Mouse (Mus musculus) CH12F3 (cell line): ENCODE results near the gene Ugt1a8.

ENCODE experiments used
- in situ Hi-C: fragments of 300-500 bp; cut with MboI; formaldehyde crosslinking; loops from 2 replicates; pipeline ENCODE4 v1.14.3; 2020; ENCODE audit warnings: low sequenced_read_pairs

Ugt1a8 gene

DNA sequence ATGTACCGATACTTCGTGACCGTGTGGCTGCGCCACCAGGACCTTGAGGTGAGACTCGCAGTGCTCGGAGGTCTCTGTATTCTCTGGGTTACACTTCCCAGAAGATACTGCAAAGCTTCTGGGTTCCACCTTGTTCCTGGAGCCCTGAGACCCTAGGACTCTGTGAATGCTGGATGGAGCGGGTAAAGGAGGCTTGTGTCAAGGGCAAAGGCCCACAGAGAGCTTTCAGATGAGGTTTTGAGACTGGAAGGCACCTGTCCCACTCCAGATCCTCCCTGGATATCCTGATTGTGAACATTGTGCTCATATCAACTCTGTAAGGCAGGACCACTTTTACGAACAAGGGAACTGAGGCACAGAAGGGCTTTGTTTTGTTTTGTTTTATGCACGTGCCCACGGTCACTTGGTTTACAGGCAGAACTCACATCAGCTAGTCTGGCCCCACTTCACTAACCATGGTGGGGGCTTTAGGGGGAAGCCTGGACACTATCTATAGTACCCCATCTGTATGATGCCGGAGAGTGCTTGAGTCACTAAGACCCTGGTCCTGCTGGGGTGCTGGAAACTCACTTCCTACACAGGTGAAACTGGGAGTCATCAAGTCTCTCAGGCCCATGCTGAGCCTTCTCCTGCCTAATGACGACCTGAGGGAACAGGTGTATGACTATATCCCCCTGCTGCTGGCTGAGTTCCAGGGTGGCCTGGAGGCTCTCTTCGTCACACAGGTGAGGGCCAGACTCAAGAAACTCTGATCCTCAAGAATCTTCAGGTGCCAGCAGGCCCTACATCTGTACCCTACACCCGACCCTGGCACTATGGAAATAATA is 146.0 kb downstream of the Ugt1a8 start:
- in situ Hi-C loops, result no loop called here

DNA sequence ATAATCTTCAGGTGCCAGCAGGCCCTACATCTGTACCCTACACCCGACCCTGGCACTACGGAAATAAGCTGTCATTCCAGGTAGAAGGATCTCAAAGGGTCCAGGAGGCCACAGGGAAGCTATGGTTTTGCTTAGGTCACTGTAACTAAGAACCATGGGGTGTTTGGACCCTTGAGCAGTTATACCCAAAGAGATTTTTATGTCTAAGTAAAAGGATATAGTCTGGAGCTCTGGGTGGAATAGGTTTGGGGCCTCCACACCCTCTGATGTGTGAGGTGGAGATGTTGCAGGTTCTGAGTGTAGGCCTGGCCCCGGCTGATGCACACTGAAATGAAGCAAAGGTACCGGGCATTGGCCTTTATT is 146.6 kb downstream of the Ugt1a8 start:
- in situ Hi-C loops, result no loop called here

DNA sequence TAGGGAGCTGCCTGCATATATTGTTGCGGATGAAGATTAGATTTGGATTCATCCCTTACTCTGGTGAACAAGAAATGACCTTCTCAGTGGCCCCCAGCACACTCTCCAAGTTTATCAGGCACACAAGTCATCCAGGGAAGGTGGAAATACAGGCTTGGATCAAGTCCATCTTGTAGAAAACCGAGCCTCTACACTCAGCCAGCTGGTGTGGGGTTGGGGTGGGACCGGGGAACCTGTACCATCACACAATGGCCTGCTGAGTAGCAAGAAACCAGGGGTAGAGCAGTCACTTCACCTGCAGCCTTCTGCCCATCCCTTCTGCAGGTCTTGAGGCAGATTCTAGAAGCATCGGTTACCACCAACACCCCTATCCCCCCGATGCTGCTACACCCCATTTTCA is 147.0 kb downstream of the Ugt1a8 start:
- in situ Hi-C loops, result no loop called here

DNA sequence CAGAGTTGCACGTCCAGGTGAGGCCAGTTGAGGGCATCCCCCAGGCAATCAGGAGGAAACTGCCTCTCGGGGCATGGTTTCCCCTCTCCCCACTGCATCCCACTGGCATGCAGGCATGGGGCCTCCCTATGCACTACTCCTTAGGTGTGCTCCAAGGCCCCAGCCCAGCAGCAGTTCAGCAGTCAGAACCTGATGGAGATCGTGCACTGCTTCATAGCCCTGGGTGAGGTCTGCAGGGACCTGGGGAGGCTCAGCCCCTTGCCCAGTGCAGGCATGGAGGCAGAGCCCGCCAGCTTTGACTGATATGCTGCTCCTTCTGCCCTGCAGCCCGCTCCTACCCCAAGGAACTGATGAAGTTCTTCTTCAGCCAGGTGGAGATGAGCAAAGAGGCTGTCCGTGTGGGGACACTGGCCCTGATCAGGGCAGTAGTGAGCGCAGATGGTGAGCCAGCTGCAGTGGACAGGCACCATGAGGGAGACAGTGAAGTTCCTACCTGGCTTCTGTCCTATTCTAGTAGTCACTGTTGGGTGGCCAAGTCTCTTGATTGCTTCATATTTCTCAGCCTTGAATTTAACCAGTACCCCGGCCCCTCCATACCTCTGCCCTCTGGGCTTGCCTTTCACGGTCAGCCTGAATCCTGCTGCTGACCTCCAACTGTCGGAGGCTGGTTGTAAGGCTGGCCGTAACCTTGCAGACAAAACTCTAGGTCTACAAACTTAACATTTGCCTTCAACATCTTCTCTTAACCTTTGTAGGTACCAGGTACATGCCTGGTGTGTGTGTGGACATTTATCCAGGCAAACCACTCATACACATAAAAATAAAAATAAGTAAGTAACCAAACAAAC is 147.7 kb downstream of the Ugt1a8 start:
- in situ Hi-C loops, result no loop called here

DNA sequence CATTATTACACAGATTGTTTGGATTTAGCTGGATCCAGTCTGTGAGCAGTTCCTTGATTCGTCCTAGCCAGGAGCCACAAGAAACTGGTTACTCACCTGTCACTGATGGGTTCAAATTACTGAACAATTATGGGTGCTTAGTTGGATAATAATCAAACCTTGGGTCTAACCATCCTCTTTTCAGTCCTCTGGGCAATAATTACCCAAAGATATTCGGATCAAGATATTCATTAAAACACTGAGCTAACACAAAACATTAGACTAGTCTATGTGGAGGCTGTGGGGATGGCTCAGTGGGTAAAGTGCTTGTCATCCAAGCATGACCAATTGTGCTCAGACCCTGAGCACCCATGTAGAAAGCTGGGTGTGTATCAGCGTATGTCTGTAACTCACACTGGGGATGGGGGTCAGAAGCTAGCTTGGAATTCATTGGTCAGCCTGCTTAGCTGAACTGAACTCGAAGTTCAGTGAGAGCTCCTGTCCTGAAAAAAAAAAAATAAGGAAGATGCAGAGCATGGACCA is 148.3 kb downstream of the Ugt1a8 start:
- in situ Hi-C loops, result no loop called here

DNA sequence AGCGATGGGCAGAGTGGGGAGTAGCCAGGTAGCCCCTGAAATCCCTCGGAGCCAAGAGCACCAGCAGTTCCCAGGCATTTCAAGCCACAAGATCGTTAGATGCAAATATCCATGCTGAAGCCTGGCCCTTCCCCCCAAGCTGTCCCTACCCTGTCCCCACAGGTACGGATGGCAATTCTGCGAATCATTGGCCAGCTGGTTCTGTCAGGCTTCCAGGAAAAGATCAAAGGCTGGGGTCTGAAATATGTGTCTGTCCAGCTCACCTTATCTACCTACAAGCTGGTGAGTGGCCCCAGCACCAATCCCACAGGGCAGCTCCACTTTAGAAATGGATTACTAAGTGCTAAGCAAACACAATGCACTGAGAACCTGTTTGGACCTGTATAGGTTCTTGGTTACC is 149.7 kb downstream of the Ugt1a8 start:
- in situ Hi-C loops, result no loop called here

DNA sequence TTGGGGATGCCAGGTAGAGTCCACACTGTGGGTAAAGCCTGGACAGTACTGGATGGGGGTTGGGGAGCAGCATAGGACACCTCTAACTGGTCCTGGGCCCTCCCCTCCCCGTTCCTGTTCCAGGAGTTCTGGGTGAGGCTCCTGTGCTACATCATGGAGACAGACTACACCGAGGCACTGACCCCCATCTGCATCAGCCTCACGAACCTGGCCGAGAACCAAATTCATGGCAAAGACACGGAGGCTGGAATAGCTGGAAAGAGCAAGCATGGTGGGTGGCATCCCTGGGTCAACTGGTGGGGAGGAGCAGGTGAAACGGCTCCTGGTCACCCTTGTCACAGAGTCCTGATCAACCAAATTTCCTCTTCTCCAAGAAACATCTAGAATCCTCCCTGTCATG is 151.2 kb downstream of the Ugt1a8 start:
- in situ Hi-C loops, result no loop called here

DNA sequence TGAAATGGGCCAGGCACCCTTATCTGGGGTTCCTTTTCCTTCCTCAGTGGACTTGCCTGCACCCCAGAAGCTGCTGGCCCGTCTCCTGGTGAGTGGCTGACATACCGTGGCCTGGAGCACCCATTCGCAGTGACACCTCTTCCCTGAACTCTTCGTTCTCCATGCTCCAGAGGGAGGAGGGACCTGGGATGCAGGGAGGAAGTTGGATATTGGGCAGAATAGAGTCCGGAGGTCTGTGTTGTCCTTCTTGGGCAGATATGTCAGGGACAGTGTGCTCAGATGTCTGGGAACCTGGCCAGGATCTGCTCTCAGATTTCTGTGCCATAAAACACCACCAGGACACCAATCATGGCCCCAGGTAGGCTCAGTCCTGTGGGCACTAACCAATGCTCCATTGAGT is 152.5 kb downstream of the Ugt1a8 start:
- in situ Hi-C loops, result no loop called here

DNA sequence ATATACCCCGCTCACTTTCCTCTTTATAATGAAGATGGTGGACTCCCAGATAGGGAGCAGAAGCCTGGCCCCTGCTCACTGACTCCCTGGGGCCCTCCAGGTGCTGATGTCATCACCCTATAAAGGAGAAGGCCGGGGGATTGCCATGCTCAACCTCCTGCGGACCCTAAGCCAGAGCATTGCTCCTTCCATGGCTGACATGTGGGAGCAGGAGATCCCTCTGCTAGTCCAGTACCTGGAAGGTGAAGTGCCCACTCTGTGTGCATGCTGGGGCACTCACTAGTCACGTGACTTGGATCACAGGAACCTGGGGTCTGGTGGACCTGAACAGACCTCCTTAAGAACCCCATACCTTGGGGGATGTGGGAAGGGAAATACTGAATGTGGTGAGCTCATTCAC is 153.0 kb downstream of the Ugt1a8 start:
- in situ Hi-C loops, result no loop called here

DNA sequence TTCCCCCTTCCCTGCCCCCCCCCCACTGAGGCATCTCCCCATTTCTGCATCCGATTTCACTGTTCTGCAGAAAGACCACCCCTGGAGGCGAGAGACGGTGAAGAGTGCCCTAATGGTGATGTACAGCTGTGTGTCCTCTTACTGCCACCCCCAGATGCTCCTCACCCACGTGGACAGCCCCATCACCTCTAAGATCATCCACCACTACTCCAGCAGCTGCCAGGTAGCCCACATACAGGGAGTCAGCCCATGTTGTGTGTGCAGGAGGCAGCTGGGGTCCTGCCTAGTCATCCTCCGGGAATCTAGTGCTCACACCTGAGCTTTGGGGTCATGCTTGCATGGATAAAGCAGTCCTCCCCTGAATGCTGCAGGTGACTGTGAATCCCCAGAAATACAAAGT is 156.2 kb downstream of the Ugt1a8 start:
- in situ Hi-C loops, result no loop called here

DNA sequence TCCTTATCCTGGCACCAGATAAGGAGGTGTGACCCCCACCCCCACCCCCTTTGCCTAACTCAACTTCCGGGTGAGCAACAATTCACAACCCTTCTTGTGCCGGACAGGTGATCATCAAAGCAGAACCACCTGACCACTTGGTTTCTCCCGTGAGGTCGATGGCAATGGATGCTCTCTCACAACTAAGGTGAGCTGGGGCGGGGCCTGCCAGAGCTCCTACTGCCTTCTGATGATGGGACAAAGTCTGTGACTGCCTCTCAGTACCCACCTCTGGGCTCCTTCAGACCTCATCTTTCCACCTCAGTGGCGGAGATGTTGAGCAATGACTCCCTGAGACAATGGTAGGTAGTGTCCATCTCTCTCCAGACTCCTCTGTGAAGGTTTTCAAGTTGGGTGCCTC is 158.3 kb downstream of the Ugt1a8 start:
- in situ Hi-C loops, result no loop called here

DNA sequence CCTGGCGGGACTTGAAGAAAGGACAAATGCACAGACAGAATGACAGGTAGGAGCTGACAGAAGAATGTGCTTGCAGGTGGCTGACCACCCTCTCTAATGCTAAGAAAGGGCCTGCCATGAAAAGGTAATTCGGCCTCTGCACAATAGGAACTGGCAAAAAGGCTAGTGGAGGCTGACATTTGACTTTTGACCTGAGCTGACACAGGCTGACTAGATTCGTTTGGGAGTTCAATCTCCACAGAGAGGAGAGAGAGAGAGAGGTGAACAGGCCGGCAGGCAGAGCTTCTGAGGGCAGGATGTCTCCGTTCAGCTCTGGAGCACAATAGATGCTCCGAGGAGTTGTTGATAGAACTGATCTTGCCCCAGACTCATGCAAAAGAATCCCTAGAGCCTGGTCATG is 158.8 kb downstream of the Ugt1a8 start:
- in situ Hi-C loops, result no loop called here

DNA sequence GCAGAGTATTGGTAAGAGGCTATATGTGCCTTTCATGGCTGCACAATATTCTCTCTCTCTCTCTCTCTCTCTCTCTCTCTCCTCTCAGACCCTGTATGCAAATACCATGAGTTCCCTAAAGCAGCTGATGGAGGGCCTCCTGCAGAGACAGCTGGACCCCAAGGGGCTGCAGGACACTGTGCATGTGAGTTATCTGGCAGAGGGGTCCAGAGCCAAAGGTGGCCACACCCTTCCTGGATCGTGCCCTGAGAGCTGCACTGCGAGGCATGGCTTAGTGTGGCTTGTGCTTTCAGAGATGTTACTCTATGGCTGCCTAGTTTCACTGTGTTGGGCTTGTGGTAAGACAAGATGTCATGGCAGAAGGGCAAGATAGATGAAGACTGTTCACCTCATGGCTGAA is 160.0 kb downstream of the Ugt1a8 start:
- in situ Hi-C loops, result no loop called here

DNA sequence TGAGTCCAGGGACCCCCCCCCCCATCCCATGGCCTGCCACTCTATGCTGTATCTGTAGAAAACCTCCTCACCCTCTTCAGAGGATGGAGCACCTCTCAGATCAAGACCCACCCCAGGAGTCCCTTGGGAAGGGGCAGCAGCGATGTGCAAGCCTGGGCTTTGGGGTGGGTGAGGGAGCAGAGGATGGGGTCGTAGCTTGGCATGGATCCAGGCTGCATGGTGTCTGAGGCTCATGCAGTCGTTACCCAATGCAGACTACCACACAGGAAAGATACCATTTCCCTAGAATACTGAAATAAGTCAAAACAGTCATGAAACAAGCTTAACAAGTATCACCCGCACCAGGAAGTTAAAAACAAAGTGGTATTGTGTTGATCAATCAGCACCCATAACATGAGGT is 161.0 kb downstream of the Ugt1a8 start:
- in situ Hi-C loops, result no loop called here

DNA sequence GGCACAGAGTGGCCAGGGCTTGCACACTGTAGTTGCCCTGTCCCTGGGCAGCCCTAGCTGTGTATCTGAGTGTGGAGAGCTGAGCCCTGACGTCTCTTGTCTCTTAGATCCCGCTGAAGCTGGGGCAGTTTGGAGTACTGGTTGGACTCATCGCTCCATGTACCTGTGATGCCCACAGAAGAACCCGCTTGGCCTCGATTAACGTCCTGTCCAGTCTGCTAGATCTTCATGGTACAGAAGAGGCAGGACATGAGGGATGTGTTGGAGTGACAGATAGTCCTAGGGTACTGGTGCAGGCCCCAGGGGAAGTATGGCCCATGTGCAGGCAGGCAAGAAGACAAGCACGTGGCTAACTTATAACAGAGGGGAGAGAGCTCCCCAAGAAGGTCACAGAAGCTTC is 162.0 kb downstream of the Ugt1a8 start:
- in situ Hi-C loops, result no loop called here

DNA sequence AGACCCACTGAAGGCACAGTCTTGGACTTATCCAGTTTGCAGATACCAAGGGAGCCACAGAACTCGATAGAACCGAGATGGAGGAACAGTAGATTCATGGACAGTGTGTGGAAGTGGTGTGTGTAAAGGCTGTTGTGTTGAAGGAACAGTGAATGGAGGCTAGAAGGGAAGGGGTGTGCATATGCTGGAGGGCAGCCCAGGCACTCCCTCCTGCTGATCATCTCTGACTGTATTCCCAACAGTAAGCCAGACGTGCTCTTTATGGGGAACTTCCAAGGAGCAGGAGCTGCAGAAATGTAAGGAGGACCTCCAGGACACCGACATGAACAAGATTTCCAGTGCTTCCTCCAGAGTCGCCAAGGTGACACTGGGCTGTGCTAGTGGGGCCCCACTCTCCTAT is 162.4 kb downstream of the Ugt1a8 start:
- in situ Hi-C loops, result no loop called here

DNA sequence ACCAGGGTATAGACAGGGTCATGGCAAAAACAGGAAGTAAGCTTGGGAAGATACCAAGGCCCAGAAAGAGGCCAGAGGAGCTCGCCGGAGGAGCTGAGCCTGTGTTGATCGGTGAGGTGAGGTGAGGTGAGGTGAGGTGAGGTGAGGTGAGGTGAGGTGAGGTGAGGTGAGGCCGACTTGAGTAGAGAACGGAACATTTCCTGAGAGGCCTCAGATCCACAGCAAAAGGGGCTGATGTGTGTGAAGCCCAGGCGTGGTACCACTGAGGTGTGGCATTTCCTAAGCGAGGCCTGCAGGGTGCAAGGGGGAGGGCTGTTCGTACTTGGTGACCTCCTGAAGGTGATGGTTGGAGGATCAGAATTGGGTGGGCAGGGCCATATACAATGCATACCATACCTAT is 165.5 kb downstream of the Ugt1a8 start:
- in situ Hi-C loops, result no loop called here

DNA sequence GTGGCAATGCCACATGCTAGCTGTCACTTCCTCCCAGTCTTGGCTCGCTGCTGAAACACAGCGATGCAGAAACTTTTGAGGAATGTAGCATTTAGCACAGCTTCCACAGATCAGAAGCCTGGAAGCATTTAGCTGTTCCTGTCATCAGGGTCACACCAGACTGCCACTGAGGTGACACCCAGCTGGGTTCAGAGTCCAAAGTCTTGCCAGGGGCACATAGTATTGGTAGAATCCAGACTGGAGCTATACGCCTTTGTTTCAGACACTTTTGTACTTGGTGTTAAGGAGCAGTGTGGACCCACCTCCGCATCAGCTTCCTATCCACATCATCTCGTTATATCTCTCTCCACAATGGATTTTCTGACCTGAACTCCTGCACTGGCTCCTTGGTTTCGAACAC is 165.9 kb downstream of the Ugt1a8 start:
- in situ Hi-C loops, result no loop called here

DNA sequence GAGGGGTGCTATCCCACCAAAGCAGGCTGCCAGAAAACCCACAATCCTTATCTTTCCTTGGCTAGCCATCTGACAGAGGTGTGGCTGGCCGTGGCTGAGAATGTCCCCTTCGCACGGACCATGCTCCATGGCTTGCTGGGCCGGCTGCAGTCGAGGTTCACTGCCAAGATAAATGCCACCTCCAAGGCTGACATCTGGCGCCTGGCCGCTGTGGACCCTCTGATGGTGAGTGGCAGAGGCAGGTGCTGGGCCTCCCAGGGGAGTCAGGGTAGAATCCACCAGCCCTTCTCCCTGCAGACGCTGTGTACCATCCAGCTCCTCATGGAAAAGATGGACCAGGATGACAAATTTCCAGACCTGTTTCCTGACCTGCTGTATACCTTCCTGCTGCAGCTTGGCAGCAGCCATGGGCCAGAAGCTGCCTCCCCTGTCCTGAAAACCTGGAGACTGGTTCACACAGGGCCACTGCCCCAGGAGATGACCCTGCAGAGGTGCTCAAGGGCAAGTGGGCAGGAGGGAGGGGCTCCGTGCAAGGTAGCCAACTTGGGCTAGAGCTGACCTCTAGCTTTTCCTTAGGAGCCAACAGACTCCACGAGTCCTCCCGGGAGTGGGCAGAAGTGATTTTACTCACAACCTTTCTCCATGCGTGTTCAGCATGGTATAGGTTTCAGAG is 167.3 kb downstream of the Ugt1a8 start:
- in situ Hi-C loops, result no loop called here

DNA sequence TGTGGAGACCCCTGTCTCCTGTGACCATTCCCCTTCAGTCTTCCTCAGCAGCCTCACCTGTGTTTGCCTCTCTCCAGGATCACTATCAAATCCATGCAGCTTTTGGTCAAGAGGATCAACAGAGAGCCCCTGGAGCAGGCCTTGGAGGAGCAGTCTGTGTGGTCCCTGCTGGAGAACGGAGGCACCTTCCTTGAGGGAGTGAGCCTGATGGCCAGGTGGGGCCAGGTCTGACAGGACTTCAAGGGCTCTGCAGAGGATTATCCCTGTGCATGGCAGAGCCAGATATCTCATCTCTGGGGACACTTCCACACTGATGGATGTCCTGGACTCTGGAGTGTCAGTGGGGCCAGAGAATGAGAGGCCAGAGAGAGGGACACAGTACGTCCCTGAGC is 167.8 kb downstream of the Ugt1a8 start:
- in situ Hi-C loops, result no loop called here

DNA sequence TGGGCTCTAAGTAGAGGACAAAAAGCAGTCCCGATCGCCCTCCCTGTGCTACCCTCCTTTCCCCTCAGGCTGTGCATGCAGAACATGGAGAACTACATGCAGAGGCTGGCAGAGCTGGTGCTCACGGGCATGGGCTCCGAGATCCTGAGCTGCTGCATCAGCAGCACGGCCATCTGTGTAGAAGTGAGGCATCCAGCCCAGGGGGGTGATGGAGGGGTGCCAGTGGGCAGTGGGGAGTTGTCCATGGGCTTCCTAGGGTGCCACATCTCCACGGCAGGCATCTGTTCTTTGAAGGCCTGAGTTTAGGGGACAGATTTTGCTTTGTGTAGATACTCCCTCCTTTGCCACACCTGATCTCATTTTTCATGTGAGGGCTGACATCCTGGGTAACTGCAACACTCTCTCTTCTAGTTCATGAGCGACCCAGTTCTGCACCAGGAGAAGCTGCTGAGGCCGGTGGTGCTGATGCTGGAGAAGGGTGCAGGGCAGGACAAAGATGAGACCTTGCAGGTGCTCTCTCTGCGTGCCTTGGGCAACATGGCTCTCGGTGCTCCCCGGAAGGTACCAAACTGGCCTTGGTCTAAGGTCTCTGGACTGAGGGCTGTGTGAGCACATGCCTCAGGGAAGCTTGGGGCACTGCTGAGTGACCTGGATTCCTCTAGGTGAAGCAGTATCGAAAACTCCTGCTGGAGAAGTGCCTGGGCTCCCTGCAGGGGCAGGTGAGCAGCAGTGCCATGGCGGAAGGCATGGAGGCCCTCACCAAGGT is 168.6 kb downstream of the Ugt1a8 start:
- in situ Hi-C loops, result no loop called here
